Mouse (Mus musculus) neutrophil, adult 5-6 weeks (primary cell): ENCODE results near the gene Ptprd. TPM values are rescaled to one million over a fixed set of nuclear protein-coding genes. Genes with fewer than 3 reads are reported as not detected.
"Not testable (repeated sequence)": the region's sequence is repeated elsewhere in the genome, so short reads cannot be mapped to it uniquely, and the experiment has no call there.

Experiments
- ATAC-seq: fragments of 151-379, 151-347 bp; 2 replicates; pipeline ENCODE4 v1.8.0; 2017; ENCODE audit warnings: mild to moderate bottlenecking, moderate TSS enrichment; ENCODE audit not compliant: insufficient number of reproducible peaks, poor library complexity, low FRiP score, severe bottlenecking; ENCODE audit errors: extremely low read depth
- total RNA-seq: library from RNA; stranded (forward); fragments of 200-1000 nt; gene quantifications from 2 replicates; pipeline ENCODE4 v1.2.3, GENCODE M21; 2017

The Ptprd gene
- total RNA-seq, 1 experiment from 2014 or later = 0.35 TPM

- no peak for ATAC-seq
Observed at GRCm38 (mm10) chr4:76444778-76445177, 1767.0 kb downstream of the Ptprd start.

- no peak for ATAC-seq
Observed at GRCm38 (mm10) chr4:76443553-76443952, 1768.2 kb downstream of the Ptprd start.

GRCm38 (mm10) chr4:76440791-76441364 lies 1770.9 kb downstream of the Ptprd start:
- ATAC-seq = no peak

- no peak for ATAC-seq
Observed at GRCm38 (mm10) chr4:76438496-76439079, 1773.2 kb downstream of the Ptprd start.

- no peak for ATAC-seq
Observed at GRCm38 (mm10) chr4:76438068-76438467, 1773.7 kb downstream of the Ptprd start.

GRCm38 (mm10) chr4:76435920-76436319 lies 1775.8 kb downstream of the Ptprd start:
- no peak for ATAC-seq

GRCm38 (mm10) chr4:76429769-76430168 lies 1782.0 kb downstream of the Ptprd start:
- ATAC-seq = no peak

GRCm38 (mm10) chr4:76427036-76427435 lies 1784.7 kb downstream of the Ptprd start:
- ATAC-seq = not testable (repeated sequence)

GRCm38 (mm10) chr4:76425230-76425575 lies 1786.6 kb downstream of the Ptprd start:
- ATAC-seq = no peak

- no peak for ATAC-seq
Observed at GRCm38 (mm10) chr4:76424324-76425229, 1787.2 kb downstream of the Ptprd start.

- ATAC-seq = no peak
Observed at GRCm38 (mm10) chr4:76422113-76422512, 1789.6 kb downstream of the Ptprd start.

GRCm38 (mm10) chr4:76419641-76420040 lies 1792.1 kb downstream of the Ptprd start:
- no peak for ATAC-seq

- no peak for ATAC-seq
Observed at GRCm38 (mm10) chr4:76417676-76418075, 1794.1 kb downstream of the Ptprd start.

GRCm38 (mm10) chr4:76415624-76416023 lies 1796.1 kb downstream of the Ptprd start:
- no peak for ATAC-seq

GRCm38 (mm10) chr4:76414591-76414990 lies 1797.2 kb downstream of the Ptprd start:
- ATAC-seq = no peak

GRCm38 (mm10) chr4:76410053-76410452 lies 1801.7 kb downstream of the Ptprd start:
- ATAC-seq = no peak

- ATAC-seq = no peak
Observed at GRCm38 (mm10) chr4:76409159-76409558, 1802.6 kb downstream of the Ptprd start.

GRCm38 (mm10) chr4:76405862-76406454 lies 1805.8 kb downstream of the Ptprd start:
- no peak for ATAC-seq

GRCm38 (mm10) chr4:76403219-76403618 lies 1808.5 kb downstream of the Ptprd start:
- ATAC-seq = no peak

- ATAC-seq = no peak
Observed at GRCm38 (mm10) chr4:76387887-76388286, 1823.9 kb downstream of the Ptprd start.
